Mouse (Mus musculus): ENCODE results near the gene Nfam1.

GRCm38 (mm10) chr15:83074179-83074578, 41.1 kb upstream of the Nfam1 start:
- TF ChIP-seq TAL1 (IDR thresholded peaks at IDR 0.05; ENCODE audit: low read length): no peak
- no peak for TF ChIP-seq GATA1 (IDR thresholded peaks at IDR 0.05; ENCODE audit: low read length)

All from erythroblast, embryonic 14.5 days (primary cell).